Comparison of ENCODE assay signal across 7 mouse cellular contexts in the genomic region with DNA sequence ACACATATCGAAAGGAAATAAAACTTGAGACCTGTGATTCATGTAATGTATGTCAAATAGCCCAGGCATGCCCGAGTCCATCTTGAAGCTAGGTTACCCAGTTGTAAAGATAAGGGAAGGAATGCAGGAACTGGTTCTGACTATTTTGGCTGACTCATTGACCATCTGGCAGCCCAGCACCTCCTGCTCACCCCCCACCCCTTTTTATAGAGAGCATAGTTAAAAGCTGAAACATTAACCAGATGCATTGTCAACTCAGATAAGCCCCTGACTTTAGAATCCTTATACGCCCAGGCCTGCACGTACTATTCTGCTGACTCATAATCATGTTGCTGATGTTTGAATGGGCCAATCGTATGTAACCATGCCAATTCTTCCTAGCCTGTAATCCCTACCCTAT.
DNase-seq lines count a peak whose midpoint lies in the region; ATAC-seq and TF ChIP-seq lines count a peak whose summit lies in the region.
"Not testable (repeated sequence)": the region's sequence is repeated elsewhere in the genome, so short reads cannot be mapped to it uniquely, and the experiment has no call there.

No protein-coding gene starts in this region.

- in situ Hi-C loops in ES-E14 (cut with MboI; ENCODE audit: low sequenced_read_pairs in 2 of 2, unreplicated experiment in 2 of 2): not testable (repeated sequence)

- WGBS in heart, embryonic 12.5 days: 37% methylated on average over 5 of the region's 5 CpGs
- WGBS in intestine, embryonic 15.5 days: 36% methylated on average over 5 of the region's 5 CpGs
- 46% methylated on average over 5 of the region's 5 CpGs for WGBS in liver, embryonic 11.5 days

- peak; percentile 25; the same call in 1 of the 2 replicates for ATAC-seq in heart, embryonic 12.5 days (ENCODE audit: insufficient number of reproducible peaks, low FRiP score)
- peak; percentile 87 for ATAC-seq in intestine, embryonic 15.5 days
- ATAC-seq in liver, embryonic 11.5 days (replicated peaks; ENCODE audit: low FRiP score): peak; percentile 68; the same call in 1 of the 2 replicates

- not testable (repeated sequence) for H3K27me3 ChIP-seq in heart, embryonic 12.5 days (replicated peaks); intestine, embryonic 15.5 days (replicated peaks); liver, embryonic 11.5 days (replicated peaks; ENCODE audit: control insufficient read depth, insufficient read depth, low read length); myocyte (ENCODE audit: control insufficient read depth, insufficient read depth, insufficient read length)

- not testable (repeated sequence) for H3K4me1 ChIP-seq in ES-E14 (ENCODE audit: control insufficient read depth in 2 of 2, insufficient read depth in 2 of 2, low read length in 2 of 2, poor library complexity in 1 of 2); heart, embryonic 12.5 days (replicated peaks); intestine, embryonic 15.5 days (replicated peaks); liver, embryonic 11.5 days (replicated peaks; ENCODE audit: control insufficient read depth, insufficient read depth, low read length)

- H3K4me3 ChIP-seq in ES-E14 (ENCODE audit: insufficient read depth in 1 of 2, low read depth in 1 of 2, low read length in 2 of 2, poor library complexity in 1 of 2, severe bottlenecking in 1 of 2); heart, embryonic 12.5 days; intestine, embryonic 15.5 days (replicated peaks); liver, embryonic 11.5 days (ENCODE audit: low read depth, low read length); myocyte: not testable (repeated sequence)

- not testable (repeated sequence) for TF ChIP-seq POLR2A in myocyte (IDR thresholded peaks at IDR 0.05; ENCODE audit: insufficient read length, low read depth)

- not testable (repeated sequence) for H3K4me2 ChIP-seq in heart, embryonic 12.5 days; intestine, embryonic 15.5 days (replicated peaks); liver, embryonic 11.5 days; myocyte (ENCODE audit: low read depth)

- H3K27ac ChIP-seq in ES-E14 (ENCODE audit: insufficient read depth, low read depth, low read length, poor library complexity, severe bottlenecking); heart, embryonic 12.5 days (ENCODE audit: poor library complexity, severe bottlenecking); intestine, embryonic 15.5 days; liver, embryonic 11.5 days (ENCODE audit: low read depth, low read length): not testable (repeated sequence)

- not testable (repeated sequence) for H3K9me3 ChIP-seq in ES-E14 (ENCODE audit: control insufficient read depth, insufficient read depth, low read depth, low read length); heart, embryonic 12.5 days (replicated peaks); intestine, embryonic 15.5 days; liver, embryonic 11.5 days (ENCODE audit: control insufficient read depth, low read length)

- H3K36me3 ChIP-seq in ES-E14 (ENCODE audit: control insufficient read depth, insufficient read depth, low read length, poor library complexity, severe bottlenecking); heart, embryonic 12.5 days; intestine, embryonic 15.5 days; liver, embryonic 11.5 days (ENCODE audit: control insufficient read depth, insufficient read depth, low read length); myocyte (ENCODE audit: control insufficient read depth, insufficient read depth): not testable (repeated sequence)

- not testable (repeated sequence) for DNase-seq in ES-E14 (ENCODE audit: low read depth, low spot score); liver, embryonic 11.5 days (ENCODE audit: low spot score)
- peak; percentile 17 for DNase-seq in R1 (ENCODE audit: low read depth, low spot score)
- DNase-seq in urinary bladder, postnatal 14 days (ENCODE audit: low spot score): peak; percentile 55

- not testable (repeated sequence) for H3ac ChIP-seq in myocyte (ENCODE audit: control insufficient read depth, insufficient read length)

- H3K9ac ChIP-seq in ES-E14 (ENCODE audit: insufficient read depth, low read depth, low read length, poor library complexity, severe bottlenecking); heart, embryonic 12.5 days; intestine, embryonic 15.5 days; liver, embryonic 11.5 days (ENCODE audit: low read depth, low read length): not testable (repeated sequence)

- not testable (repeated sequence) for H3K79me2 ChIP-seq in myocyte (ENCODE audit: control insufficient read depth, insufficient read depth)

TF ChIP-seq in ES-E14, 5 proteins besides CTCF, POLR2A, EP300 and RAD21:
- peak; percentile 69; the same call in 1 of the 2 replicates for TF ChIP-seq MAFK (IDR thresholded peaks at IDR 0.05; ENCODE audit: insufficient read depth, low read depth, low read length)

TF ChIP-seq in myocyte, 11 proteins besides CTCF, POLR2A, EP300 and RAD21:
- TF ChIP-seq MYOD1 (IDR thresholded peaks at IDR 0.05; ENCODE audit: control insufficient read depth in 1 of 3, insufficient read length in 2 of 3, low read depth in 2 of 3) (peak in 1 of 3 experiments; percentile 41), CEBPB (IDR thresholded peaks at IDR 0.05; ENCODE audit: insufficient read depth, poor library complexity, severe bottlenecking) (peak; percentile 2; the same call in 1 of the 2 replicates)
TF ChIP-seq in myocyte: peak in this region for 2; not testable (repeated sequence) for 9.

Comparison
In these comparisons a context has a peak if more than half of its experiments do, and no peak if none do; other contexts are left out.
1. ATAC-seq: peak in every context shown above with its lines; median percentile 87 in intestine, embryonic 15.5 days; 68 in liver, embryonic 11.5 days; 25 in heart, embryonic 12.5 days.